Mouse (Mus musculus) adipocyte (in vitro differentiated cells): ENCODE results near the gene Nop56.

Source experiments
- DNase-seq: peaks from one replicate; pipeline ENCODE4 v3.0.0-alpha.2; 2016; ENCODE audit warnings: low spot score

Nop56 gene

DNA sequence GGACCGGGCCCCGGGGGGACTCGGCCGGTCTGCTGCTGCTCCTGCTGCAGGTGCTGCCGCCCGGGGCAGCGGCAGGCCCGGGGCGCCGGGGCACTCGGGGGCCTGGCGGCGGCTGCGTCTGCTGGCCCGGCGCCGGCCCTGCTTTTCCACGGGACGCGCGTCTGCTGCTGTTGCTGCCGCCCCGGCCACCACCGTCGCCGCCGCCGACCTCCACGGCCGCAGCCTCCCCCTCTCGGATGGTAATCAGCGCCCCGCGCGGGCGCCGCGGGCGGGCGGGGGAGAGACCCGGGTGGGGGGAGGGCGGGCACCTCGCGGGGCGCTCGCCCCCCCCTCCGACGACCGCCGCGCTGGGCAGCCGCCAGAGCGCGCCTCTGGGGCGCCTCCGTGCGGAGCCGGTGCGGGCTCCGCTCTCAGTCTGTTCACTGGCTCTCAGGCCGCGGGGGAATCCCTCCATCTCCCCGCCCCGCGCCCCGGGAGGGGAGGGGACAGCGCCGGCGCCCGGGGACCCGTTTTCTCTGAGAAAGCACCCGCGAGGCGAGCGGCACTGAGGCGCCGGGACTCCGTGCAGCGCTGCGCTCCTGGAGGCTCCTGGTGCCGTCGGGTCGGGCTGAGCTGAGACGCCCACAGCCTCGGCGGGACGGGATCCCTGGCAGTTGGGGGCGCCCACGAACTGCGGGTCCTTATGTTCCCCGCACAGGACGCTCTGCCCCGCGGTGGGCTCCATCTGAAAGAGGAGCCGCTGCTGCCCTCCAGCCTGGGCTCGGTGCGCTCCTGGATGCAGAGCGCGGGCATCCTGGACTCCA lies 21.3 kb downstream of the Nop56 start:
- no peak for DNase-seq

DNA sequence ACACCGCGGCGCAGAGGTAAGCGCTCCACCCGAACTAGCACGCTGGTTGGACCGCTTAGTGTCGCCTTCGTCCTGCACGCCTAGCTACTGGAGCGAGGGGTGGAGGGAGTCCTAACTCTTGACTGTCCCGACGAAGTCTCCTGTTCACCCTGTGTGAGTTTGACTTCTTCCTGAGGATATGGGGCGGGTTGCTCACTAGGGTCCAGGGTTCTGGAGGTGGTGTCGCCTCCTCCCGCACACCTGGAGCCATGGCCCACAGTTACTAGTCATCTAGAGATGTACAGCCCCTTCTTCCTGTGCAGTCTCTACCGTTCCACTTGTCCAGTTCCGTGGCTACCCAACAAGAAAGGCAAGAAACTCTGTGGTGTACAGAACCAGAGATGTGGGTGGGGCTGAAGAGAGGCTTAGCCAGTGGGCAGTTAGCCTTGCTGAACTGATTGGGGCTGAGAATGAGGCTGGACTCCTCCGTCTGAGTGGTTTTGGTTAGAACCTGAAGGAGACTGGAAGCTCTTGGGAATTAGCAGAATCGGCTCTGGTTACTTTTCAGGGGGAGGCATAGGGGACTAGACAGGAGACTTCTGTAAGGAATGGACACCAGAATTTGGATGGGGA lies 22.0 kb downstream of the Nop56 start:
- DNase-seq: no peak

DNA sequence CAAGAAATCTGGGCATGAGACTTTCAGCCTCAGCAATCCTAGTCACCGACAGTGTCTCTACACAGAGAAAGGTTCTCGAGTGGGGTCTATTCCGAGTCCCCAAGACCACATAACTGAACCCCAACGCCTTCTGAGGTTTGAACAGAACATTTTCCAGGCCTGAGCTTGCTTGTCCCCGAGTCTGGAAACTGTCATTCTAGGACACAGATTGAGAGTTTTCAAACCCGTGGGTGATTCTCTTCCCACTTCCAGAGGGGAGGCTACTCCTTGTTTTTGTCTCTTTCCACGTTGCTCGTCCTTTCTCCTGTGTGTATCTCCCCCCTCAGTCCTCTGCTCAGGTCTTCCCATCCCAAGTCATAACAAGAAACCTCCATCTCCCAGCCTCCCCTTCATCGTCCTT lies 23.4 kb downstream of the Nop56 start:
- DNase-seq: no peak

DNA sequence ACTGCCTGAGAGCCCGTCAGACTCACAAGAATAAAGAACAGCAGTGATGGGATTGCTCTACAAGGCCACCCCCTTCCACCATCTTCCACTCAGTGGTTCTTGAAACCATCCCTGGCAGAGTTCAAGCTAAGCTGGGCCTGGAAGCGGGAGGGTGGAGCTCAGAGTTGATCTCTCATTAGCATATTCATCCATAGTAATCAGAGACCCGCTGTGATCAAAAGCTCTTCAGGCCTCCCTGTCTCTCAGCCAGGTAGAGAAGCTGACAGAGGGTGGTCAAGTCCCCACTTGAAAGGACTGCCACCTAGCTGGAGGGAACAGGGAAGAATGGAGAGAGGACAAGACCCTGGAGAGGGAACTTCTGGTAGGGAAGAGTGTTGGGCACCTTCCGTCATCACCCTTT lies 28.8 kb downstream of the Nop56 start:
- DNase-seq: no peak

DNA sequence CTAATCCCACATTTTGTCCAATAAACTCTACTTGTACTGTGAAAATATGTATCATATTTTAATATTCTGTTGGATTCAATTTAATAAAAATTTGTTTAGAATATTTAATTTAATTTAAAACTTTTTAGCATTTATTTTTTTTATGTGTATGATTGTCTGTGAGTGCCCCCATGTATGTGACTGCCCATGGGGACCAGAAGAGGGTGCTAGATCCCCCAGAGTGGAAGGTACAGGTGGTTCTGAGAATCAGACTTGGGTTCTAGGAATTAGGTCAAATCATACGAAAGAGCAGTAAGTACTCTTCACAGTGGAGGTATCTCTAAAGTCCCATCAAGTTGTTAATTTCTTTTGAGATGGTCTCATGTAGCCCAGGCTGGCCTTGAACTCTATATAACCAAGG lies 52.8 kb downstream of the Nop56 start:
- no peak for DNase-seq
